Mouse (Mus musculus) G1E (cell line): ENCODE results near the gene Rrad.

Experiments used
- CTCF ChIP-seq: IDR thresholded peaks from 2 replicates; pipeline ENCODE4 v1.5.1; 2012; ENCODE audit warnings: low read depth, low read length, inconsistent platforms, mixed read lengths
- GATA1 ChIP-seq: IDR thresholded peaks from 2 replicates; pipeline ENCODE4 v1.6.1; 2012; ENCODE audit warnings: borderline replicate concordance, low read length, inconsistent platforms, mixed read lengths
- TAL1 ChIP-seq: conservative IDR thresholded peaks from 2 replicates; pipeline ENCODE4 v1.6.1; 2012; ENCODE audit warnings: low read depth, low read length, inconsistent platforms, mixed read lengths

GRCm38 (mm10) chr8:104654984-104655383, 23.9 kb upstream of the Rrad start:
- TF ChIP-seq CTCF = peak; percentile 58
- no peak for TF ChIP-seq TAL1
- TF ChIP-seq GATA1 = no peak
